ENCODE assay signal across 16 mouse cellular contexts in genomic region chr1:78141741-78142501, GRCm38 (mm10). TPM values are rescaled to one million over a fixed set of nuclear protein-coding genes. Genes with fewer than 3 reads are reported as not detected.
DNase-seq lines count a peak whose midpoint lies in the region; ATAC-seq lines count a peak whose summit lies in the region.
"Had no signal": no experiment of that assay in that cellular context is flagged by ENCODE, and none has a peak within 500 bp of the region (broad histone marks: within the 10 kb centered on the region; RNA-seq: fewer than 3 reads in every experiment).

No protein-coding gene starts in this region.

- peaks cover 72% of the 10 kb centered on the region for H3K4me1 ChIP-seq in forebrain, embryonic 10.5 days
- no peaks in the 10 kb centered on the region for H3K4me1 ChIP-seq in forebrain, embryonic 16.5 days (replicated peaks; ENCODE audit: control insufficient read depth, insufficient read depth, low read length)
- peaks cover 57% of the 10 kb centered on the region for H3K4me1 ChIP-seq in midbrain, embryonic 11.5 days (ENCODE audit: control insufficient read depth, insufficient read depth, low read length)
- H3K4me1 ChIP-seq in midbrain, embryonic 15.5 days, result peaks cover 12% of the 10 kb centered on the region

- no peaks in the 10 kb centered on the region for H3K36me3 ChIP-seq in forebrain, embryonic 10.5 days (replicated peaks)
- H3K36me3 ChIP-seq in forebrain, embryonic 16.5 days (ENCODE audit: control insufficient read depth, insufficient read depth), result no peaks in the 10 kb centered on the region
- no peaks in the 10 kb centered on the region for H3K36me3 ChIP-seq in midbrain, embryonic 11.5 days (ENCODE audit: control insufficient read depth, insufficient read depth, low read length)
- no peaks in the 10 kb centered on the region for H3K36me3 ChIP-seq in midbrain, embryonic 15.5 days (replicated peaks)

- peaks cover 100% of the 10 kb centered on the region for H3K27me3 ChIP-seq in forebrain, embryonic 10.5 days (ENCODE audit: poor library complexity, severe bottlenecking)
- peaks cover 88% of the 10 kb centered on the region for H3K27me3 ChIP-seq in forebrain, embryonic 16.5 days (replicated peaks; ENCODE audit: control insufficient read depth, insufficient read depth, low read length)
- peaks cover 63% of the 10 kb centered on the region for H3K27me3 ChIP-seq in midbrain, embryonic 11.5 days (ENCODE audit: control insufficient read depth, insufficient read depth, low read length)
- H3K27me3 ChIP-seq in midbrain, embryonic 15.5 days (replicated peaks), result peaks cover 70% of the 10 kb centered on the region

- WGBS in forebrain, embryonic 10.5 days, result 20% methylated on average over 9 of the region's 9 CpGs
- 12% methylated on average over 9 of the region's 9 CpGs for WGBS in forebrain, embryonic 16.5 days
- 11% methylated on average over 9 of the region's 9 CpGs for WGBS in midbrain, embryonic 11.5 days
- 10% methylated on average over 9 of the region's 9 CpGs for WGBS in midbrain, embryonic 15.5 days

- H3K4me2 ChIP-seq in forebrain, embryonic 16.5 days (ENCODE audit: low read length), result no peak overlapping the region
- 0 out of 2 replicates have a peak overlapping the region, but pooled peaks have one; percentile 6 for H3K4me2 ChIP-seq in midbrain, embryonic 11.5 days
- H3K4me2 ChIP-seq in midbrain, embryonic 15.5 days, result no peak overlapping the region

- H3K9me3 ChIP-seq in forebrain, embryonic 10.5 days, result no peaks in the 10 kb centered on the region
- H3K9me3 ChIP-seq in forebrain, embryonic 16.5 days (ENCODE audit: control insufficient read depth, low read length), result no peaks in the 10 kb centered on the region
- no peaks in the 10 kb centered on the region for H3K9me3 ChIP-seq in midbrain, embryonic 11.5 days (ENCODE audit: control insufficient read depth, low read length)
- no peaks in the 10 kb centered on the region for H3K9me3 ChIP-seq in midbrain, embryonic 15.5 days

- DNase-seq in forebrain, embryonic 10.5 days (ENCODE audit: extremely low spot score, low spot score), result peak; percentile 40
- DNase-seq in midbrain, embryonic 11.5 days (ENCODE audit: low spot score, missing footprints), result peak; percentile 95
- DNase-seq in mesoderm, embryonic 11.5 days (ENCODE audit: low read depth, low spot score), result peak; percentile 70
- DNase-seq in spleen, postnatal 14 days (ENCODE audit: low spot score in 2 of 2), result no peak
- no peak for DNase-seq in adrenal gland, adult (ENCODE audit: inconsistent age in 2 of 2, low spot score in 1 of 2)
- no peak for DNase-seq in left cerebral cortex, adult 18-20 months (ENCODE audit: low spot score in 2 of 2)
- DNase-seq: adrenal gland, postnatal 14 days; kidney, adult 18-20 months; spleen, adult 18-20 months had no signal

- no peak overlapping the region for H3K9ac ChIP-seq in forebrain, embryonic 16.5 days (replicated peaks; ENCODE audit: low read depth, low read length)
- no peak overlapping the region for H3K9ac ChIP-seq in midbrain, embryonic 11.5 days (ENCODE audit: low read length)
- H3K9ac ChIP-seq in midbrain, embryonic 15.5 days, result no peak overlapping the region
- H3K9ac ChIP-seq: liver, embryonic 14.5 days had no signal

- H3K4me3 ChIP-seq in forebrain, embryonic 10.5 days, result no peak overlapping the region
- H3K4me3 ChIP-seq in forebrain, embryonic 16.5 days (replicated peaks; ENCODE audit: low read length), result no peak overlapping the region
- H3K4me3 ChIP-seq in midbrain, embryonic 11.5 days (ENCODE audit: low read depth, low read length), result no peak overlapping the region
- no peak overlapping the region for H3K4me3 ChIP-seq in midbrain, embryonic 15.5 days

- H3K27ac ChIP-seq in forebrain, embryonic 10.5 days, result no peak overlapping the region
- H3K27ac ChIP-seq in forebrain, embryonic 16.5 days (ENCODE audit: low read length), result no peak overlapping the region
- peak overlapping the region; percentile 25 for H3K27ac ChIP-seq in midbrain, embryonic 11.5 days (ENCODE audit: low read depth, low read length)
- no peak overlapping the region for H3K27ac ChIP-seq in midbrain, embryonic 15.5 days
- H3K27ac ChIP-seq: liver, embryonic 14.5 days had no signal

- no peak for ATAC-seq in forebrain, embryonic 16.5 days
- no peak for ATAC-seq in midbrain, embryonic 11.5 days (ENCODE audit: low FRiP score)
- ATAC-seq in midbrain, embryonic 15.5 days (replicated peaks), result no peak

RNA-seq across cellular contexts. Expression of gene Pax3, which starts 55.0 kb away (rescaled TPM):
- polyA plus RNA-seq in forebrain, embryonic 10.5 days (2016; fragmentation: Nextera tagmentation; extraction: Ambion mirVana), result 12.2 and 13.0 TPM in 2 replicates
- 0.22 TPM in 1 of 2 replicates, not detected in the other for polyA plus RNA-seq in forebrain, embryonic 16.5 days (2015; fragmentation: Nextera tagmentation; extraction: Ambion mirVana)
- polyA plus RNA-seq in midbrain, embryonic 11.5 days (2014; fragmentation: Nextera tagmentation; extraction: Ambion mirVana), result 38.1 and 41.5 TPM in 2 replicates
- 11.4 and 14.4 TPM in 2 replicates for polyA plus RNA-seq in midbrain, embryonic 15.5 days (2015; fragmentation: Nextera tagmentation; extraction: Ambion mirVana)
- total RNA-seq in left cerebral cortex, adult 18-20 months (2021), result not detected
- total RNA-seq: adrenal gland, postnatal 14 days; left cerebral cortex, postnatal 10 days had no signal
- polyA plus RNA-seq: cortical plate, adult 2 months; gonadal fat pad, adult 2 months; large intestine, adult 2 months; liver, embryonic 14.5 days had no signal

Comparison
In these comparisons a context has a peak if more than half of its experiments do, and no peak if none do; other contexts are left out.
1. RNA of gene Pax3, which starts 55.0 kb away (polyA plus RNA-seq): 38.1 to 41.5 TPM in midbrain, embryonic 11.5 days, 12.2 to 13.0 TPM in forebrain, embryonic 10.5 days and 11.4 to 14.4 TPM in midbrain, embryonic 15.5 days; 0.22 TPM in forebrain, embryonic 16.5 days; every median in the first group is over 10 times any median in the second.
2. DNase-seq: peak in forebrain, embryonic 10.5 days (single experiment), midbrain, embryonic 11.5 days (single experiment) and mesoderm, embryonic 11.5 days (single experiment); none in spleen, postnatal 14 days (0 of 2), adrenal gland, adult (0 of 2) and left cerebral cortex, adult 18-20 months (0 of 2).